Mouse (Mus musculus) cerebellum, postnatal 10 days (tissue): ENCODE data around the gene Atrnl1.
"Not testable (repeated sequence)": the region's sequence is repeated elsewhere in the genome, so short reads cannot be mapped to it uniquely, and the experiment has no call there.

Experiments
- DNase-seq, 2 experiments: peaks; one replicate each; pipeline ENCODE4 v3.0.0; 2021; ENCODE audit warnings: mixed read lengths in 2 of 2

Gene Atrnl1

DNA sequence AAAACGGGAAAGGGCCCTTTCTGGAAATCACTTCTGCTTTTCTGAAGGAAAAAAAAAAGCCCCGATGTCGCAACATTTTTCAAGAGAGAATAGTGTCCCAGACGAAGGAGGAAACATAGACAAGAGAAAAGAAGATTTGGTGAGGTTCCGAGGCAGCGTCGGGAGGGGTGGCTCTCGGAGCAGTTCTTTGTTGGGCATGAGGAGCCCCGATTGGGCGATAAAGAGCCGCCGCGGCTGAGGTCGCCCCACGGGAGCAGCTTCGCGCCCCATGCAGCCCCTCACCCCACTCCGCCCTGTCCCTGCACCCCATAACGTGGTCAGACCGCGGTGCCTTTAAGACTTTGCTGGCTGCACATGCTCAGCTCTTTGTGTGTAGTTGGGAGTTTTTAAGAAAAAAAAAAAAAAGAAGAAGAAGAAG lies 767 bp upstream of the Atrnl1 start:
- peak in 1 of 2 experiments; percentile 61 for DNase-seq

DNA sequence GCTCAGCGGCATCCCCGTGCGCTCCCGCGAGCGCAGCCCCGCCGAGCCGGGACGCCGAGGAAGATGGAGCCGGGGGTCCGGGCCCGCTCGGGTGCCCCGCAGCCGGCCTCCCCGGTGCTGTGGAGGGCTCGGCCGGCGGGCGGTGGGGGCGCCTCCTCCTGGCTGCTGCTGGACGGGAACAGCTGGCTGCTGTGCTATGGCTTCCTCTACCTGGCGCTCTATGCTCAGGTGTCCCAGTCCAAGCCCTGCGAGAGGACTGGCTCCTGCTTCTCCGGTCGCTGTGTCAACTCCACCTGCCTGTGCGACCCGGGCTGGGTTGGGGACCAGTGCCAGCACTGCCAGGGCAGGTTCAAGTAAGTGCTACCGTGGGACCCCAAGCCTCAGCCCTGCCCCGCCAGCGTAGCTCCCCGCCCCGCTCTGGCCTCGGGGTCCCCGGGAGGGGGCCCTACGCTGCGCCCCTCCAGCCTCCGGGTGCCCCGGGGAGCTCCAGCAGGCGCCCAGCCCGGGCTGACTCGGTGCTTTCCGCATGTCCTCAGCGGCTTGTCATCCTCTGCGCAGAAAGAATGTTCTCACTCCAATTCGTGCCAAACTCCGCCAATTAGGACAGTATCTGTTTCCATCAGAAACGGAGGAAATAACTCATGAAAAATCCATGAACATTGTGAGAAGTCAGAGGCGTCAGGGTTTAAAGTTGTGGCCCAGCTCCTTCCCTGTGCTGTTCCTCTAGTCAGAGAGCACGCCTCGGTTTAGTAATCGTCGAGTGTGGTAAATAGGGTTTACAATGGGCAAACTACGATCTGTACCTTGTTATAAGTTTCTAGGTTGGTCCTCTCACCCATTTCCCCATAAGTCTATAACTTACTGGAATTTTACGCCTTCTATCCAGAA lies 701 bp downstream of the Atrnl1 start:
- peak; percentile 70 for DNase-seq

DNA sequence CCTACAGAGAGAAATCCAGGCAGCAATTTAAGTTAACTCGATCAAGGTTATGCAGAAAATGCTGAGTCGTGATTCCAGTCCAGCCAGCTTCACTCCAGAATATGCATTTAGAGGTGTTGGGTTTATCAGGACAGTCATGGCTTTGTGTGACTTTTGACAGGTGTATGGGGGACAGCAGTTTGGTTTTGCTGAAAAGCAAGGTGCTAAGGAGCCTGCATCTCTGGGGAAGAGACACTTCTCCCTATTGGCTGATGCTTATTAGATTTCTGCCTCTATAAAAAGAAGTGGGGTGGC lies 1.3 kb downstream of the Atrnl1 start:
- peak in 1 of 2 experiments; percentile 10 for DNase-seq

DNA sequence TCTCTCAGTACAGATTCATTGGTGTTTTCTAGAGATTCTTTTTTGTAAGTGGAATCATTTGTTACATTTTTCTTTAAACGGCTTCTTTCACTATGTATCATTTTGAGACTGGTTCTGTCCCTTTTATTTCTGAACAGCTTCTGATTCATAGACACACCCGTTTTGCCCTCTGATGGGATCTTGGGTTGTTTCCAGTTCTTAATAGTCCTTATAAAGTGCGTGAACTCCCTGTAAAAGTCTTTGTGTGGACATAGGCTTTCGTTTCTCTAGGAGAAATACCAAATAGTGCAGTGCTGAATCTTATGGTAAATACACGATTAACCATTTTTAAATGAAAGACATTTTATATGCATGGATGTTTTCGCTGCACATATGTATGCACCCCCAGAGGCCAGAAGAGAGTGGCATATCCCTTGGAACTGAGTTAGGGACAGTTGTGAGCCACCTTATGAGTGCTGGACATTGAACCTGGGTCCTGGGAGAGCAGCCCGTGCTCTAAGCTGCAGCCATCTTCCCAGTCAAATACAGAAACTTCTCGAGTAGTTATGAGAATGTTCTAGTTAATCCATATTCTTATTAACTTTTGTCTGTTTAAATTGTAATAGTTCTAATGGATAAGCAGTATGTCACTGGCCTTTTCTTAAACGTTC lies 5.3 kb downstream of the Atrnl1 start:
- no peak for DNase-seq

DNA sequence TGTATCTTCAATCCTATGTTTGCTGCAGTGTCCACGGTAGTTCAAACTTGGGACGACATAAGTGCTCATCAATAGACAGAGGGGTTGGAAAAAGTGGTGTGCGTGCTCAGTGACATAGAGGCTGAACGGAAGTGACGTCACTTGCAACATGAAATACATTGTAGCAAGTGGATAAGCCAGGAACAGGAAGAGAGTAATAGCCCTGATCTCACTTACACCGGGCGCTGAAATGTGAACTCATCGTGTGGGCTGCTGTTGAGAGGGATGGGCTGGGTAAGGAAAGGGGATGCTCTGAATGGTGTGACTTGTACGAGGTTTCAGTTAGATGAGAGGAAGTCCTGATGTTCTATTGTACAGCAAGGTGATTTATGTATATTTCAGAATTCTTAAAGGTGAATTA lies 8.3 kb downstream of the Atrnl1 start:
- DNase-seq, result no peak

DNA sequence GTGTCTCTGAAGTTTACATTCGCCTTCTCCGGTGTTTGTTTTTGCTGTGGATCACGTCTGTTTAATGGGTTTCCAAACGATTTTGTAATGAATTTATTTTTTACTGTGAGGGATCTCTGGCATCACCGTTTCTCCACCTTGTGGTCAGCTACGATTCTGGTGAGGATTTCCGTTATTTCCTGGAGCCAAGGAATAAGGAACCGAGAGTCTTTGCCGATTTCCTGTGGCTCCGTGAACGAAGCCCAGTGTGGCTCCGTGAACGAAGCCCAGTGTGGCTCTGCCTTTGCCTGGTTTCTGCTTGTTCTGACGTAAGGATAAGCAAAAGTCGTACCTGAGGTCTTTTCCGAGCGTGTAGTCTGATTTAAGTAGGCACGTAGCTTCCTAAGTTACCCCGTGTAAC lies 11.0 kb downstream of the Atrnl1 start:
- no peak for DNase-seq

DNA sequence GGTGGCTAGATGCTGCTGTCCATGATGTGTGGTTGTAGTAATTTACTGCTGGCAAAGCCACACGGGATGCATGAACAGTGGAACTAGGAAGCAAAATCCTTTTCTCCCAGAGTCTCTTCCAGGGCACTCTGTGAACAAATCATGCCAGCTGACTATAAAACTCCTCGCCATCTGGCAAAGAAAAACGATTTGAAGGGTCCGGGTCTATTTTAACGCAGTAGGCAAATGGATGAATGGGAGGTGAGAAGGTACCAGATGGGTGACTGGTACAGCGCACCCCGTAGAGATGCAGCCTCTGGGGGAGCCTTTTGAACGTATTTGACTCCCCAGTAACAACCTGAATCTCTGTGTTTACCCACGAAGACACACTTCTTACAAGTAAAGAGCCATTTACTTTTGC lies 14.9 kb downstream of the Atrnl1 start:
- peak in 1 of 2 experiments; percentile 22 for DNase-seq

DNA sequence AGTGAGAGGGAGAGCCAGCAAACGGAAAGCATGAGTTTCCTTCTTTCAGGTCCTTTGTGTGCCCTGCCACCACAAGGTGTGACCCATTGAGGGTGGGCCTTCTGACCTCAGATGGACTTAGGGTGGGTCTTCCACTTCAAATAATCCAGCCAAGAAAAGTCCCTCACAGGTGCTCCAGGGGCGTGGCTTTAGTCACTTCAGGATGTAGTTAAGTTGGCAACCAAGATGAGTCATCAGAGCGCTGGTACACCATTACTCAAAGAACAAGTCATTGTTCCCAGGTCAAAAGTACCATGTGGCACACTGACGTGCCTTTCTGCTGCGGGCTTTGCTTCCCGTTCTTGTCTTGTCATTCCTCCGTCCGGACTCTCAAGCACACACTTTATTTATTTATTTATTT lies 16.4 kb downstream of the Atrnl1 start:
- no peak for DNase-seq

DNA sequence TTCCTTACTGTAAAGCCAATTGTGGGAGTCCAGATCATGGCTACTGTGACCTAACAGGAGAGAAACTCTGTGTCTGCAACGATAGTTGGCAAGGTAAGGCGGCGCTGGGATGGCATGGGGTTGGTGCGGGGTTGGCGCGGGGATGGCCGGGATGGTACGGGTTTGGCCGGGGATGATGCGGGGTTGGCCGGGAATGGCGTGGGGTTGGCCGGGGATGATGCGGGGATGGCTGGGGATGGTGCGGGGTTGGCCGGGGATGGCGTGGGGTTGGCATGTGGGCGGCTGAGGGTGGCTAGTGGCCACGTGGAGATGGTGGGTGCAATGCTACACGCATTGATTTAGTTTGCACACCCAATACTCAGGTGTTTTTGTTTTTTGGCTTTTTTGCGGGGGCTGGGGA lies 31.7 kb downstream of the Atrnl1 start:
- DNase-seq, result peak; percentile 16 to 22

DNA sequence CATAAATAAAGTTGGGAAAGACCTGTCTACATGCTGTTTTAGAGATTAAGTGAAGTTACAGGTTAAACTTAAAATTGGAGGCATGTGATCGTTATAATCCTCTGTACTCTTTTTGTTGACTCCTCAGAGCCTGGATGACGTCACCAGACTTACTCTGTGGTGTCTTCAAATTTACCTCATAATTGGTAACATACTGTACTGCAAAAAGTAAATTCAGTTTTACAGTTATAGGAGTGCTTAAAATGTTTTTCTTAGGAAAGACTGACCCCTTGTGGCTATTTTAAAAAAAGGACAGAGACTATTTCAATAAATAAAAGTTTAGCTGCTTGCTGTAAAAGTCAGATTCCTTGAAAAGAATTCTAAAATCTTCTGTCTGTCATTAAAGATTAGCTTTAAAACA lies 32.1 kb downstream of the Atrnl1 start:
- peak in 1 of 2 experiments; percentile 59 for DNase-seq

DNA sequence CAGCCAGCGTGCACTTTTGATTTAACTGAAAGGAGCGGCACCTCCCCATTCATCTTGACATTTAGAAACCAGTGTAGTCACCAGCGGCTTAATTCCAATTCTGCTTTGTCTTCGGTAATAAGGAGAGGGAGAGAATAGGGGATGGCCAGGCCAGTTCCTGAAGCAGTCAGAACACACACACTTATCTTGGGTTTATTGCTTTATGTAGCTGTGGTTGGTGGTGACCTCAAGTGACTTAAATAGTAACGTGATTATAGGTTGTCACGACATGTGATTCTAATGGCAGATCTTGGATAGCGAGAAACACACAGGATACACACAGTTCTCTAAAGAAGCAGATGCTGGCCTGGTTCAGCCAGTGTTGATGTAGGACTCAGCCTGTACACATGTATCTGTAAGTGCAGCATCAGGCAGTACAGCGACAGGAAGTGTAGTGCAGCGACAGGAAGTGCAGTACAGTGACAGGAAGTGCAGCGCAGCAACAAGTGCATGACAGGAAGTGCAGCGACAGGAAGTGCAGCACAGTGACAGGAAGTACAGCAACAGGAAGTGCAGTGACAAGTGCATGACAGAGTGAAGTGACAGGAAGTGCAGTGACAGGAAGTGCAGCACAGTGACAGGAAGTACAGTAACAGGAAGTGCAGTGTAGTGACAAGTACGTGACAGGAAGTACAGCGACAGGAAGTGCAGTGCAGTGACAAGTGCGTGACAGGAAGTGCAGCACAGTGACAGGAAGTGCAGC lies 37.5 kb downstream of the Atrnl1 start:
- no peak for DNase-seq

DNA sequence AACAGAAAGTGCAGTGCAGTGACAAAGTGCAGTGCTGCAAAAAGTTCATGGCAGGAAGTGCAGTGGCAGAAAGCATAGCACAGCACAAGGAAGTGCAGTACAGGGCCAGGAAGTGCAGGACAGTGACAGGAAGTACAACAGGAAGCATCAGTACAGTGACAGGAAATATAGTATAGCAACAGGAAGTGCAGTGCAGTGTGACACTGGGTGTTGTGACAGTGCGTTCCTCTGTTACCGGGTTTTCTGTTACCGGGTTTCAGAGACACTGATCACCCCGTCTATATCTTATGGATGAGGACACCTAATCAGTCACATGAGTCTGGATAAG lies 38.1 kb downstream of the Atrnl1 start:
- DNase-seq, result no peak

DNA sequence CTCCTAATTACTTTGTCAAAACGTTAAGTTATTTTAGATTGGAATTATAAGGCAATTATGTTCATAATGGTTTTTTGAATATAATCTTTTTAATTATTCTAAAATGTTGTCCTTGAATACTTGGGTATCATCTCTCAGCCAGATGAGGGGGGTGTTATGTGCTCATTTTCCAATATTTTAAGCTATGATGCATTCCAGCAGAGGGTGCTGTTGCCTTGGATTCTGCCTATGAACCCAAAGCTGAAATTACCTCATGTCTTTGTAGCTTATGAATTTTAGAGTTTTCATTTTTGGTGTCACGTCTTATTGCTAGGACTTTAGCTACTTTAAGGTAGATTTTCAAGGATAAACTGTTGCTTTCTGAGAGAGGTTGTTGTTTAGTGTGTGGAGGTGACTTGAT lies 44.2 kb downstream of the Atrnl1 start:
- DNase-seq, result peak; percentile 81 to 86

DNA sequence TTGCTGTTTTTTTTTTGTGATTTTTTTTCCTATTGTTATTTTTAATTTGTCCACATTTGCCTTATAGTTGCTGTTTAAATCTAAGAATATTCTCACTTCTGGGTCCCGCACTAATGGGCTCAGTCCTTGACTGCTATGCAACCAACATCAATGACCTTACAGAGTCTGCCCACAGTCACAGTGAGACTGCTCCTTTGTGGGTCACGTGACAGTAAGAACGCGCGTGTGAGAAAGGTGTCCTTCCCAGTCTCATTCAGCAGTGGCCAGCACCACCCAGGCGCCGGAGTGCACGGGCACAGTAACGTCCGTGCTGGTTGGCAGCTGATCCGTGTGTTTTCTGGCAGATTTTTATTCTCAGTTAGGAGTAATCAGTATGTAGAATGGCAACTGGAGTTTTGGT lies 44.7 kb downstream of the Atrnl1 start:
- peak; percentile 30 to 34 for DNase-seq

DNA sequence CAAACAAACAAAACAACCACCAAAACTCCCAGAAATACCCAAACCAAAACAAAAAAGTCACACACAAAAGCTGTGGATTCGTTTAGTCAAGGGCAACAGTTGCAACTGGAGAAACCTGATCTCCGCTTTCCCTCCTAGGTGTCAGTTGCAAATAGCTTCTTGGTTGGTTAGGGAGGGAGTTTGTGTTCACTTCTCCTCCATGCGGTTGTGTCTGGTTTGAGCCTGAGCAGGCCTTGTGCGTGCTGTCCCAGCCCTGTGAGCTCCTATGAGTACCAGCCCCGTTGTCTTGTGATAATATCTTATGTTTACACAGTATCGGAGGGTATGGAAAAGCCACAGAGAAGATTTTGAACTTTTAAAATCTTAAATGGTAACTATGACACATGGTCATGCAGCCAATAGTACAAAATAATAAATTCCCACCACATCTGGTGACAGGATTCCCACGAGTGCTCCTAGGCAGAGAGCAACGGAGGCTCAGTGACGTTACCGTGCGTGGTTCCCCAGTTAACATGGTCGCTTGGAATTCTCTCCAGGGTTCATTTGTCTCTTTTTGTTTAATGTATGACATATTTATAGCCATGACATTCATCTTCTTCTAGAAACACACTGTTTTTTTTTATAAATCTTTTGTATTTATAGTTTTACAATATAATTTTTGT lies 46.7 kb downstream of the Atrnl1 start:
- no peak for DNase-seq

DNA sequence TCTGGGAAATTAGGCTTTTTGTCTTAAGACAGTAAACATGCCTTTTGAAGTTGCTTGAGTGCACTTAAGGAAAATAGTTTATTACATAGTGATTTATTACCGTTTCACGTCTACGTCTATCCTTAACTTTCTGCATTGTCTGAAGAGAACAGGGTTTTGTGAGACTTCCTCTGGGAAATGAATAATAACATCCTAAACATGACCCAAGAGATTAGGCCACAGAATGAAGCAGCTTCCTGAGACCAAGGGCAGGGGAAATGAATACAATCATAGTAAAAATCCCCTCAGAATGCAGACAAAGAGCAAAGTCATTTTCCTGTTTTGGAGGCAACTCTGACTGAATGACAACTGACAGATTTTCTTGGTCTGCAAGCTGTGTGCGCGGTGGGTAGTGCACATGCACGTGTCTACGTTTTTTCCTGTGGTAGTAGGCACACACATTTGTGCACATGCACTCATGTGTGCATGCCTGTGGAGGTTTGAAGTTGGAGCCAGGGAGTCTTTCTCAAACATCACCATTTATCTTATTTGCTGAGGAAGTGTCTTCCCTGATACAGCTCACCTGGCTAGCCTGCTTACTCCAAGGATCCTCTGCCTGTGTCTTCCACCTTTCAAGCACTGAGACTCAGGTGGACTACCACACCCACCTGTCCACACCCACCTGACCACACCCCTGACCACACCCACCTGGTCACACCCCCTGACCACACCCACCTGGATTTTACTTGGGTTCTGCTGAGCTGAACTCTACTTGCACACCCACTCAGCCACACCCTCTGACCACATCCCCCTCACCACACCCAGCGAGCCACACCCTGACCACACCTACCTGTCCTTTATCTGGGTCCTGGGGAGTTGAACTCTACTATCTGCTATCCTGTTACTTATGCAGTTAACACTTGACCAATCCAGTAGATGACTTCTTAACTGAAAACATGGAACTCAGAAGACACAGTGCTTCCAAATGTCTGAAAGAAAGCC lies 47.6 kb downstream of the Atrnl1 start:
- DNase-seq, result no peak

DNA sequence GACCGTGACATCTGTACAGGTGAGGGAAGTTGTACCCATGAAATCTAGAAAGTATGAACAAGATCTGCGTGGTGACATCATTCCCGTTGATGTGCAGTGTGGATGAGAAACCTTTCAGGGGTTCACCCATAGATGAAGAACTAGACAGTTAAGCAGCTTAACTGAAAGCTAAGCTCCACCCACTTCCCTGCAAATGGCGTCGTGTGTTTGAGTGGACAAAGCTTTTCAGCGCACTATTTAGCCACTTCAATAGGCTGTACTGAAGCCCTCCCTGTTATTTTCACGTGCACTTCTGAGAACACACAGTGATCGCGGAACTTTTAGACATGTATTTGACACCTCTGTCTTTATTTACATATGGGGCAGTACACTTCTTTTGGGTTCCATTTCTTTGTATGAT lies 56.2 kb downstream of the Atrnl1 start:
- DNase-seq, result no peak

DNA sequence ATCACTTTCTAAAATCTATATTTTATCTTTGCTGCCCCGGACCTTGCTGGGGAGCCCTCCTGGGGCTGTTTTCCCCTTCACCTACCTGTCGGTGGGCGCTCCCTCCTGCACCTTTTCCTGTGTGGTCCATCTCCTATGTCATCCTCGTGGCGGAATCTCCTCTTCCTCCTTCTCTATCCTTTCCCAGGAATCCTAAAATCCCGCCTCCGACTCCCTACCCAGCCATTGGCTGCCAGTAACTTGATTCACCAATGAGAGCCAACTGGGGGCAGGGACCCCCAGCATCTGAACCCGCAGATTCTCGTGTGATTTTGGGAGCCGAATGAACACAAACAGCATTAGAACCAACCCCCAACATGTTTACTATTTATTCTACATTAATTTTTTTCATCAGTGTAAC lies 57.1 kb downstream of the Atrnl1 start:
- DNase-seq, result no peak

DNA sequence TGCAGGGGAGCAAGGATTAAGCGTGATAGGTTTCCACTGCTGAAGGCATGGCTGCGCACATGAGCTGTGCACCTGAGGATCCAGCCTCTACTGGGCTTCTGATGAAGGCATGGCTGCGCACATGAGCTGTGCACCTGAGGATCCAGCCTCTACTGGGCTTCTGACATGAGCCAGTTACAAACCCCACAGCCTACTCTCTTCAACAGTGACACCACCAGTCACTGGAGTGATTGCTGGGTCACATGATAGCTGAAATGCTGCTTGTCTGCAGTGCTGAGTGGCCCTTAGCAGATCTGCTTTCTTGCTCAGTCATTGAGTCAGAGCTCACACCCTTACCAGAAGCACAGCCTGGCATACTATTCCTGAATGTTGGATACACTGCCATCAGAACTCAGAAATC lies 68.6 kb downstream of the Atrnl1 start:
- no peak for DNase-seq

DNA sequence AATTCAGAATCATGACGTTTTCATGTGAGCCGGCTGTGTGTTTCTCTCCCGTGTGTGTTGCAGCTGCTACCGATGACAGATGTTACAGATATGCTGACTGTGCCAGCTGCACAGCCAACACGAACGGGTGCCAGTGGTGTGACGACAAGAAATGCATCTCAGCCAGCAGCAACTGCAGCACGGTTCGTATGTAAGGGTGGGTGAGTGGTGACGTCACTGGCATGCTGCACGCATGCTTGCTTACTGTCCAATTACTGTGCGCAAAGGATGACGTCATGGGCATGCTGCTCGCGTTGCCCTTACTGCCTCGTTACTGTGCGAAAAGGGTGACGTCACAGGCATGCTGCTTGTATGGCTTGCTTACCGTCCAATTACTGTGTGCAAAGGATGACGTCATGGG lies 75.8 kb downstream of the Atrnl1 start:
- peak; percentile 15 to 22 for DNase-seq

DNA sequence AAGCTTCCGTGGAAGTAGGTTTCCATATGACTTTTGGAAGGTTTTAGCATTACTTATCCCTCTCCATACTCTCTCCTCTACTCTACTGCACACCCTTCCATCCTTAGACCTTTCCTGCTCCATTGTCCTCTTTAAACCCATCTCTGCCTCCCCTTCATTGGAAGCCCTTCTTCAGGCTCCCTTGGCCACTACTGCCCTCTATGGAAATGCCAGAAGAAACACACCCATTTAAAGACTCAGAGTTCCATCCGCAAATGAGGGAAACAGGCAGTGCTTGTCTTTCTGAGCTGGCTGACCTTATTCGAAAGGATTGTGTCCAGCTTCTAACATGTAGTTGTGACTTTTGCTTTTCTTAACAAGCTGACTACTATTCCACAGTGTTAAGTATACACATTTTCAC lies 81.7 kb downstream of the Atrnl1 start:
- no peak for DNase-seq

DNA sequence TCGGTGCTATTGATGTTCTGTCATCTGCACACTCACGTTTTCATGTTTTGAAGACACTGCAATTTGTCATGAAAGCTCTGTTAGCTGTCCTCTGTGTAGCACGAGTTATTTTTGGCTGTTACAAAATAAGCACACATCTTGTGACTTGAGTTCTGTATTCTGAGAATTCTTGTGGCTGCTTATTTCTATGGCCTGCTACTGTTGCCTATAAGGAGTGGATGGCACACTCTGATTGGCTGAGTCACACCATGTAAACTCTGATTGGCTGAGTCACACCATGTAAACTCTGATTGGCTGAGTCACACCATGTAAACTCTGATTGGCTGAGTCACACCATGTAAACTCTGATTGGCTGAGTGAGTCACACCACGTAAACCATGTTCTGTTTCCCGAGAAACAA lies 85.9 kb downstream of the Atrnl1 start:
- DNase-seq, result not testable (repeated sequence)
